Mouse (Mus musculus) ovary, postnatal 10 days (tissue): ENCODE measurements around the gene Fam198a.

Source experiments
- DNase-seq: peaks from one replicate; pipeline ENCODE4 v3.0.0; 2022; ENCODE audit warnings: low spot score

Gene Fam198a

DNA sequence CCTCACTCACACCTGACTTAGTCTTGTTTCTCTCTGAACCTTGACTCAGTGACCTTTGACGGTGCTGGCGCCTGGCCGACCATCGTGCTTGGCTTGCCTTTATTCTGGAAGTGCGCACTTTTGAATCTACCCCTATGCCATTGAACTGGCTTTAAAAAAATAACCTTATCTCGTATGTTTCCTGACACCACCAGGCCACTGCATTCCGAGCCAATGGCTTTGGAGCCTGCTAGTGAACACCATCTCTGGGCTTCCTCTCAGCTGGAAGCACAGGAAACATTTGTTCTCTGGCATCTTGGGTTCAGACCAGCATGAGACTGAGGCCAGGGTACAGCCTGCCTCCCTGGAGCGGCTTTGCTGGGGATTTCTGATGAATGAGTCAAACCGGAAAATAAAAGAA lies 72.0 kb downstream of the Fam198a start:
- no peak for DNase-seq

DNA sequence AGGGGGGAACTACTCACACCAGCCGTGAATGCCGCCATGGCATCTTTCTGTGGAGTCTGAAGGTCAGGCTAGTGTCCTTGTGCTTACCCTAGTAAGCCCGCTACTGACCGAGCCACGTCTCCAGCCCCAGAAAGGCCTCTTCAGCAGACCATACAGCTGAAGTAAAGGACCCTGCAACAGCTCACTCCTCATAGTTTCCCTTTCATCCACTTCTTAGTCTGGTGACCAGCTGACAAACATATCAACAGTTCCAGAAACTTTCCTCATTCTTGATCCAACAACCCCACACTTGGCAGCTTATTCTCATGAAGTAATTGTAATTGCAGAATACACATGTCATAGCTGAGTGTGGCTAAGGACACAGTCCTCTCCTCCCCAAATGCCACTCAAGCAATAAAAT lies 73.1 kb downstream of the Fam198a start:
- DNase-seq, result no peak

DNA sequence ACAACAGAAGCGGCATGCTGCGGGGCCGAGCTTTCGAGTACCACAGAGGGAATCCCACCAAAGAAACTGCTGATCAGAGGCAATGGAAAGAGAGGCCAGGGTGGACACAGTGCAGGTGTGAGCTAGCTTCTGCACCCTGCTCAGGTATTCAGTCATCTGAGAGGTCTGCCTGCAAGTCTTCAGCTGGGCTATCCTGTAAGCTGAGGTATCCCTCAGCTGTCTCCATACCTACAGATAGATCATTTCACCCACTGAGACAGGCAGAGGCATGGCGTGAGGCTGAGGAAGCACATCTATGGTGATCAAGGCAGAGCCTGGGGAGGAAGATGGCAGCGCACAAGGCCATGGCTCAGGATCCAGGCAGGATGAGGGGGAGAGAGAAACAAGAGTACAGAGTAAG lies 73.6 kb downstream of the Fam198a start:
- no peak for DNase-seq

DNA sequence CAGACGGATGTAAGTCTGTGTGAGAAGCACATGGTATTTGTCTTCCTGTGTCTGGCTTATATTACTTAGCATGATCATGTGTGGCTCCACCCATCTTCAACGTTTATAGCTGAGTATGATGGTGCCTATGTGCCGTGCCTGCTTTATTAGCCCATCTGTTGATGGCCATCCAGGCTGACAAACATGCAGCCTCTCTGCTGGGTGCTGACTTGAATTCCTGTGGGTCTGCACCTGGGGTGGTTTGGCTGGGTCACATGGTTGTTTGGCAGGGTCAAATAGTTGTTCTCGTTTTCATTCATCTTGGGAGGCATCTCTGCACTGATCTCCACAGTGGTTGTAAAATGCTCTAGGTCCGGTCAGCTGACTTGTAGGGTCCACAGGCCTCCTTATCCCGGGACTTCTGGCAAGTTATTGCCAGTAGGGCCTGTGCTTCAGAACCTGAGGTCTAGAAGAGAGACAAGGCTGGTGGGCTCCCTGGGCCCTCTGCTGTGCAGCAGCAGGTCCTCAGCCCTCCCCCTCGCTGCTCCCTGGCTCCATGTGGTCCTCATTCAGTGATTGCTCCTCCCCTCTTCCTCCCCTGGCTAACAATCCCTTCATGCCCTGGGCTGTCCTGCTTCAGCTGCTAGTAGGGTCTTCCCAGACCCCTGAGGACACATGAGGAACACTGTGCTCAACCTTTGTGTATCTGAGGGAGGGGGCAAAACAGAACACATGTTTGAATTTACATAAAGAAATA lies 75.2 kb downstream of the Fam198a start:
- DNase-seq, result no peak

DNA sequence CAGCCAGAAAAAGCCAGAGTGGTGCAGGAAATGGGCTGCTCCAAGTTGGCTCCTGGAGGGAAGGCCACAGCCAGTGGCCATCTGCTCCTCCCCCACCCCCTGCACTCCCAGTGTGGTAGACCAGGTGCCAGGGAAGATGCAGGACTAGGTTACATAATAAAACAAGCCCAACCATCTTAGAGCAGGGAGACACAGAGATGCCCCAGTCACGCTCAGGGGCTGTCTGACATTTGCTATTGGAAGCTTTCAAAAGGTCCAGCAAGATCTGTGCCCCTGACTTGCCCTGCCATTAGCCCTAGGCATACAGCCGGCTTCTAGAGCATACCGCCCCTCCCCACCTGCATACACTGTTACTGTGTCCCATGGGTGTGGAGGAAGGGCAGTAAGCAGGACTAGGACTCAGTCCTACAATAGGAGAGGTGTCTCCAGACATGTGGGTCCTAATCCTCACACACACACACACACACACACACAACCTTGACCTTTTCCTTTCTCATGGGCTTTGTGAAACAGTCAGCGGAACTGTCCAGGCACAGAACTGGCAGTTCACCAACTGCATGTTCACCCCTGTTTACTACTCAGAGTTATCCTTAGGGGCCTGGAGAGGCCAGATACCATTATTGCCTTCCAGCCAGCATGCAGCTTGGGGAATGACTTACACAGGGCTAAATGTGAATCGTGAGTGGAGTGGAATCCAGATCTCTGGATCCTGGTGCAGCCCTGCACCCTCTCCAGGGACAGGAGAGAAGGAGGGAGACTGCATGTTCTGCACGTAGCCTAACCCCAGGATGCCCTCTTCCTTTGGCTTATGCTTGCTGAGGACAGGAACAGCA lies 76.5 kb downstream of the Fam198a start:
- no peak for DNase-seq

DNA sequence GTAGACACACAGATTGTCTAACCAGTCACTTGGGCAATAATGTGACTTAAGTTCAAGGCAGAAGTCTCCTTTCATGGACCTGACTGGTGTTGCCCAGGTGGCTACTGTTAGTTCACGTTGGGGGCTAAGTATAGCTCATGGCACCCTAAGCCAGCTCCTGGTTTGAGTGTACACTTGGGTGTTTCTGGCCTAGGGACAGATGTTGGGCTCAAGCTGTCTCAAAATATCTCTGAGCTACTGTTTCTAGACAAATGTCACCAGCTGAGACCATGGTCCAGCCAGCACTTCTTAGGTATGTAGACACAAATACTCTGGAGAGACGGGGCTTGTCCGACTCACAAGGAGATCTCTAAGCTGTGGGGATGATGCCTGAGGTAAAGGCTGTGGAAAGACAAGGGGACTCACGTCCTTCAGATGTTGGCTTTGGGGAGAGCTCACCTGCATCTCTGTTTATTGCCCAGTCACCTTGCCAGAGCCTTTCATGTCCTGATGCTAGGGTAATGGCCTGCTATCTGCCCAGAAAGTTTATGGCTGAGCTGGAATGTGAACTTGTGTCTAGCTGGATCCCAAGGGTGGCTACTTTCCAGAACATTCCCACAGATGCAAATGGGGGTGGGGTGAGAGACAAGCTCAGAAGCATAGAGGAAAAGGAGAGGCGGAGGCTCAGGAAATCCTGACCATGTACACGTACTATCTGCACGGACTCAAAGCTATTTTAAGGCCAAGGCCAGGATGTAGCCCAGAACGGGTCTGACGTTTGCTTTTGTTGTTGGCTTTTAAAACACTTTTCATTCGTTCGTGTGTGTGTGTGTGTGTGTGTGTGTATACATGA lies 77.3 kb downstream of the Fam198a start:
- no peak for DNase-seq

DNA sequence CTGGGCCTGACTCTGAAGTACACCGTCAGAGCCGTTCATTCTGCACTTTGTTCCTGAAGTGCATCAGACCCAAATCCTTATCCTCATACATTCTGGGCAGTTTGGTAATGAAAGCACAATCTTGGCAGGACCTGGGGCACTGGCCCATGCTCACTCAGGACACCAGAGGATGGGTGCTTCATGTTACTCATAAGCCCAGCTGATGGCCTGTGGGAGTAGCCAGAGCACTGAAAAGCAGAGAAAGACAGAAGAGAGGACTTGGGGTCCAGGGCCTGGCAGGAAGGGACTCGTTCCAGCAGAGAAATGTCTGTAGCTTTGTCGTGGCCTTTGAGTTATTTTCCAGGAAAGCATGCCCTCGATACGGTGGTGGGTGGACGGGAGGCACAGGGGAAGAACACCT lies 79.0 kb downstream of the Fam198a start:
- no peak for DNase-seq
